Mouse (Mus musculus) kidney, postnatal 14 days (tissue): ENCODE measurements around the gene Rasgrp4.
"Not testable (repeated sequence)": the region's sequence is repeated elsewhere in the genome, so short reads cannot be mapped to it uniquely, and the experiment has no call there.

ENCODE experiments used
- DNase-seq: peaks from one replicate; pipeline ENCODE4 v3.0.0; 2022; ENCODE audit warnings: mixed read lengths

Rasgrp4 gene

DNA sequence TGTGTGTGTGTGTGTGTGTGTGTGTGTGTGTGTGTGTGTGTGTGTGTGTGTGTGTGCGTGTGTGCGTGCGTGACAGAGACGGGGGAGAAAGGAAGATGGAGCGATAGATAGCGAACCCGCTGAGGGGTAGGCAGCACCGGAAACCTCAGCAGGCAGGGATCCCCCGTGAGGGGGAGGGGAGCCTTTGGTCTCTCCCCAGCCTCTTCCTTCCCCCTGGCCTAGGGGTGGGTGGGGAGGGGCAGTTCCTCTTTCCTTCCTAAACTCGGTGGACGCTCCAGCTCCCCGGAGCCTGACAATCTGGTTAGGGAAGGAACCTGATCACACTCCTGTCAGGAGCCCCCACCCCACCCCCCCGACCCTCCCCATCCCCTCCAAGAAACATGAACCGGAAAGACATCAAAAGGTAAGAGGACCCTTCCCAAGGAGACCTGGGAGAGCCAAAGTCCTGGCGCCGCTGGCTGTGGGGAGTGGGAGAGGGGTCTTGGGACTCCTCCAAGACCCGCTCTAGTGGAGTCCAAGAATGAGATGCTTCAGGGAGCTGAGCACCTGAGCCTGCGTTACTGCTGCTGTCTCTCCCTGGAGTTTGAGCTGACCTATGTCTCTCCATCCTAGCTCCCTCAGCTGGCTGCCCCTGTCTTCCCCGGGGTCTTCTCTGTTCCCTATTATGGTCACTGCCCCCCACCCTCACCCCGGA lies at the start of gene Rasgrp4:
Rasgrp4 (plus strand) TSS at position 159 of the 694 bp plus-strand sequence.
- DNase-seq = peak; percentile 44

DNA sequence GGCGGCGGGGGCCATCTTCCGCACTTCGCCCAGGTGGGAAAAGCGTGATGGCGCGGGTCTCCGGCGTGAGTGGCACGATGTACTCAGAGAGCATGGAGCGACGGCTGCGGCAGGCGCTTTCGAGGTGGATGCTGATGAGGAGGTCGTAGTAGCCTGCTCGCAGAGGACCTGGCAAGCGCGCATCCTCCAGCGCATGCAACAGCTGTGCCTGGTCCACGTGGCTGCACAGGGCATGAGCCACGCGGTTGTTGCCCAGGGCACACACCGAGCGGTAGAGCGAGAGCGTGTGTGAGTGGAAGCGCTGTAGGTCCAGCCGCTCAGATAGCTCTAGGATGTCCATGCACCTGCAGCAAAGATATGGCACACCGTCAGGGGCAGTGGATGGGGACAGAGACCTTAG lies 48.7 kb upstream of the Rasgrp4 start:
- DNase-seq = no peak

- no peak for DNase-seq
These were observed 47.7 kb upstream of the Rasgrp4 start for GRCm38 (mm10) chr7:29086902-29087301.

DNA sequence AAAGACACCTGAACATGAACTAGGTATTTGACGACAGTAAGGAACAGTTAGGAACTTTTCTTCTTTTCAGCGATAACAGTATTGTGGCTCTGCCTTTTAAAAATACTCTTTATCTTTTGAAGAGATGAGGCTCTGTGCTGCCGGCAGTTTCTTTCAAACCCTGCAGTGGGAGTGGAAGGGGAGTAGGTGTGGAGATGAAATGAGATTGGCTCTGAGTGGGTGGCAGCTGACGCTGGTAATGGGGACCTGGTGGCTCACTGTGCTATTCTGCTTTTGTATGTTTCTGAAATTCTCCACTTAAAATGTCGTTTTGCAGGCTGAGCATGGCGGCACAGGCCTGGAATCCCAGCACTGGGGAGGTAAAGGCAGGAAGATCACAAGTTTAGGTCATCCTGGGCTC lies 45.8 kb upstream of the Rasgrp4 start:
- DNase-seq = no peak

GRCm38 (mm10) chr7:29097131-29097530 lies 37.5 kb upstream of the Rasgrp4 start:
- no peak for DNase-seq

GRCm38 (mm10) chr7:29101286-29102017 lies 33.2 kb upstream of the Rasgrp4 start:
- no peak for DNase-seq

DNA sequence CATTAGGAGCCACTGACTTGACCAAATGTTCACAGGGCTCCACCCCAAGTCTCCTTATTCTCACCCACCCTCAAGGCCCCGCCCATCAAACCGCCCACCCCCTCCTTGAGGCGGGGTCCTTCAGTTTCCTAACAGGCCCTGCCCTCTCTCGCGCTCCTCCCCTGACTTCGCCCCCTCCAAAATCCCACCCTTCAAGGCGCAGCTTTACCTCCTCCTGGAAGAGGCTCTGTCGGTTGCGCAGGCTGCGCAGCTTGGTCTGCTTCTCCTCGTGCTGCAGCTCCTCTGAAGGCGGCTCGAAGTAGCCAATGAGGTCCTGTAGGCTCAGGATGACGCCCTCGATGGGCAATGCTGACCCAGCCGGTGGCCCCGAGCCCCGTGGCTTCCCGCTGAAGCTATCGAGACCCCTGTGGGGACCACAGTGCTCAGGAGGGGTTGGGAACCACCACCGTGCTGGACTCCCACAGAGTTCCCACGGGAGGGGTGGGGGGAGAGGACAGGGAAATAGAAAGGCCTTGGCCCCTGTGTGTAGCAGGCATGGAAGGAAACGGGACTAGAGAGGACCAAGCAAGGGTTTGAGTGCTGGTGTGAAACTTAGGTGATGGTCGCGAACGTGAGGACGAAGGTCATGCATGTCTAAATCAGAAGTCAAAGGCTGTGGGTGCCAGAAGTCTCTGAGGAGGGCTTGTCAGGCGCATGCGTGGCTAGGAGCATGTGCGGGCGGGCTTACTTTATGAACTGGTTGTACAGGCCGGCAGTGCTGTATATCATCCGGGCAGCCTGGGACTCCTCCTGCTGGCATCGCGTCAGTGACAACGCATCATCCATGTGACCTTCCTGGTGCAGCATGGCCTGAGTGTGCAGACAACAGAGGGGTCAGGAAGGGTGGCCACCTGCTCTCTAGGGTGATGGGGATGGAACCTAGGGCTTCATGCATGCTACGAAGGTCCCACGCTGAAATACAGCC lies 25.4 kb upstream of the Rasgrp4 start:
- DNase-seq = peak; percentile 63

- DNase-seq = no peak
These were observed 16.4 kb upstream of the Rasgrp4 start for GRCm38 (mm10) chr7:29118142-29118851.

- no peak for DNase-seq
These were observed 15.1 kb upstream of the Rasgrp4 start for GRCm38 (mm10) chr7:29119526-29119925.

DNA sequence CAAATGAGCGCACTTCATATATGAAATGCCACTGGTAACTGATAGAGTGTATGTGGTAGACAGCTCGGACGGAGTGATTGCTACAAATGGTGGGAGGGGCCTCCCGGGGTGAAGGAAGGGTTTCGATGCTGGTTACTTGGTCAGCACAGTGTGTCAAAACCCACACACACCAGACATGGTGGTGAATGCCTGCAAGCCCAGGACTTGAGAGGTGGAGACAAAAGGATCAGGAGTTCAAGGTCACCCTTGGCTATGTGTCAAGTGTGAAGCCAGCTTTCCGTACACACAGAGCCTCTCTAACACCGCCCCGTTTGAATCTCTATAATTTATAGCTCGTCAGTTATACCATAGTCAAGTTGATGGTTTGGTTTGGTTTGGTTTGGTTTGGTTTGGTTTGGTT lies 11.8 kb upstream of the Rasgrp4 start:
- DNase-seq = no peak

- no peak for DNase-seq
These were observed 10.9 kb upstream of the Rasgrp4 start for GRCm38 (mm10) chr7:29123531-29124358.

- peak; percentile 59 for DNase-seq
These were observed 9.7 kb upstream of the Rasgrp4 start, which contains the start of gene Ryr1 for GRCm38 (mm10) chr7:29124970-29125369. Ryr1 (minus strand) TSS chr7:29125179.

GRCm38 (mm10) chr7:29126173-29126915 lies 8.3 kb upstream of the Rasgrp4 start:
- DNase-seq = peak; percentile 64

- DNase-seq = peak; percentile 22
These were observed 5.9 kb upstream of the Rasgrp4 start for GRCm38 (mm10) chr7:29128725-29129124.

DNA sequence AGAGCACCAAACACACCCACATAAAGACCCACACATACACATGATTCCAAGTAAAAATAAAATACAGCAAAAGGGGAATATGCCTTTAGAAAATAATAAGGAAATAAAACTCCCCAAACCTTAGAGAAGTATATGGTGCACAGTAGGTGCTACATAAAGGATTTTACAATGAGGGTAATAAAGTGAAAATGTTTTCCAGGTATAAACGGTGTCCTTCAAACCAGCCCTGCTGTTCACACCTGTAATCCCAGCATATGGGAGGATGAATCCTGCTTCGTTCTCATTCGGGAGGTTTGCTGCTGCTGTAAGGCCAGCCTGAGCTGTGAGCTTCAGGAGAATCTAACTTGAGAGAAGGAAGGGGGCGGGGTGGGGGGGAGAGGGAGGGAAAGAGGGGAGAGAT lies 421 bp upstream of the Rasgrp4 start:
- DNase-seq = no peak

DNA sequence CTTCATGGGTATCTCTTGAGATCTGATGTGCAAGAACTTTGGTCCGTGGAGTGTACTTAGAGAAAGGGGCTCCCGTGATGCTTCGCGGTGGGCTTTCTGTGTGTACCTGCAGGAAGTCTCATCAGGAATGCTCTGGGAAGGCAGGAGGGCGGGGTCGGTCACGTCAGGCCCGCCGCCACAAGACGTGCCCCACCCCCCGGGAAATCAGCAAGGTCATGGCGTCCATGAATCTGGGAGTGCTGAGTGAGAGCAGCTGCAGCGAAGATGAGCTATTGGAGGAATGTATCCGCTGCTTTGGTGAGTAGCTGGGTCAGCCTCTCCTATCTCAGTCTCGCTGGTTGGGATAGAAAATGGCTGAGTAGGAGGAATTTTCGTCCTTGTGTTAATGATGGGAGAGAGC lies 2.8 kb downstream of the Rasgrp4 start:
- no peak for DNase-seq

DNA sequence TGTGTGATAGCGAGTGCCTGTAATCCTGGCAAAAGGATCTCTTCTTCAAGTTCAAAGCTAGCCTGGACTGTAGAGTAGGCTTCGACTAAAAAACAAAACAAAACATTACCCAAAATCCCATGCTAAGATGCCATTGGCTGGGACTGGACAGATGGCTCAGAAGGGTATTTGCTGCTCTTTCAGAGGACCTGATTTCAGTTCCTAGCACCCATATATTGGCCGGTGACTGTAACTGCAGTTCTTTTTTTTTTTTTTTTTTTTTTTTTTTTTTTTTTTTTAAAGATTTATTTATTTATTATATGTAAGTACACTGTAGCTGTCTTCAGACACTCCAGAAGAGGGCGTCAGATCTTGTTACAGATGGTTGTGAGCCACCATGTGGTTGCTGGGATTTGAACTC lies 4.6 kb downstream of the Rasgrp4 start:
- not testable (repeated sequence) for DNase-seq

GRCm38 (mm10) chr7:29141416-29141815 lies 6.8 kb downstream of the Rasgrp4 start:
- DNase-seq = no peak

GRCm38 (mm10) chr7:29144006-29144405 lies 9.4 kb downstream of the Rasgrp4 start:
- DNase-seq = no peak

DNA sequence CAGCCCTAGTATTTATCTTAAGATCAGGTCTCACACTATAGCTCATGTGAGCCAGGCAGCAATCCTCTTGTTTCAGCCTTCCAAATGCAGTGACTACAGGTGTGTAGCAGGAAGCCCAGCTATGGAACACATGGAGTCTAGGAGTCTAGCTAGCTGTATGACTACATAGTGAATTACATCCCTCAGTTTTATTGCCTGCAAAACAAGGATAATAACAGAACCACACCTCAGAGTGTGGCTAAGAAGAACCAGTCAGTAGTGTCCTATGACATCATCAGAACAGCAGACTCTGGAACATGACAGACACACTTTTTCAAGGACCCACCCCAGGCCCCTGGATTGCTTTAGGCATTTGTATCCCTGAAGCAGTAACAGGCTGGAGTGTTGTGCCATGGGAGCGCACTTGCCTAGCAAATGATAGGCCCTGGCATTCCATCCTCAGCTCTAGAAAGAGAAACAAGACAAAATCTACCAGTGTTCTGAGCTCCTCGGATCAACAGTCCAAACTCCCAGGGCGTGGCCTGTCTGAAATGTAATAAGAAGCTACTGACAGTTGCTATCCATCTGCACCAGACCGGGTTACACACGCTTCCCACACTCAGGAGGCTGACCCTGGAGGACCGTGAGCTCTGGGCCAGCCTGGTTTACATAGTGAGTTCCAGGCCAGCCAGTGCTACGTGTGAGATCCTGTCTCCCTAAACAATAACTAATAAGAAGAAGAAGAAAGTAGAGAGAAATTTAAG lies 12.1 kb downstream of the Rasgrp4 start:
- no peak for DNase-seq
